23 mouse cellular contexts compared by ENCODE assay signal in the genomic region with DNA sequence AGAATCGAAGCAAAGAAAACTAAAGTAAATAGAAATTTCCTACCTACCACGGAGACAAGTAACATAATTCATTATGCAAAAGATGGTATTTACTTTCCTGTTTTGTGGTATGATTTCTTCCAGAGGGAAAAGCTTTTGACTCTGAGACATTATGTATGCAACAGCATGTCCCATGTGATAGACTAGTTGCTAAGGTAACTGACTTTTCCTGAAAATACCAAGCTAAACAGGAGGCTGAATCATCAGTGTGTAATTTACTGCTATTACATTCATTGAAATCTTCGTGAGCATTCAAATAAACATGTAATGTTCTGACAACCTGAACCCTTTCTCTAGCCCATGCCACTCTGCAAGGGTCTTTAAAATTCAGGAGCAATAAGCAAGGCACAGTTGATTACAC.
A peak's percentile ranks its signal among the peaks of the same experiment; 100 is the strongest.
DNase-seq lines count a peak whose midpoint lies in the region; ATAC-seq and TF ChIP-seq lines count a peak whose summit lies in the region.
"Had no signal": no experiment of that assay in that cellular context is flagged by ENCODE, and none has a peak within 500 bp of the region (broad histone marks: within the 10 kb centered on the region; RNA-seq: fewer than 3 reads in every experiment).

No protein-coding gene starts in this region.

- no peaks in the 10 kb centered on the region for H3K36me3 ChIP-seq in hindbrain, embryonic 14.5 days (replicated peaks; ENCODE audit: control insufficient read depth, insufficient read depth)
- H3K36me3 ChIP-seq in hindbrain, embryonic 10.5 days = no peaks in the 10 kb centered on the region
- H3K36me3 ChIP-seq in hindbrain, postnatal 0 days (ENCODE audit: insufficient read depth, low read length) = no peaks in the 10 kb centered on the region
- H3K36me3 ChIP-seq: heart, embryonic 13.5 days; limb, embryonic 12.5 days; liver, embryonic 13.5 days; neural tube, embryonic 15.5 days; stomach, embryonic 15.5 days had no signal

- H3K4me3 ChIP-seq in hindbrain, embryonic 14.5 days (replicated peaks; ENCODE audit: low read length) = no peak overlapping the region
- H3K4me3 ChIP-seq in hindbrain, embryonic 10.5 days = no peak overlapping the region
- H3K4me3 ChIP-seq in hindbrain, postnatal 0 days (ENCODE audit: low read length) = no peak overlapping the region
- H3K4me3 ChIP-seq: heart, embryonic 13.5 days; limb, embryonic 12.5 days; liver, embryonic 13.5 days; neural tube, embryonic 15.5 days; stomach, embryonic 15.5 days had no signal

- peak; percentile 66; the same call in 1 of the 2 replicates for ATAC-seq in hindbrain, embryonic 14.5 days (ENCODE audit: low FRiP score)
- peak; percentile 59; the same call in 1 of the 2 replicates for ATAC-seq in hindbrain, postnatal 0 days

- no peaks in the 10 kb centered on the region for H3K27me3 ChIP-seq in hindbrain, embryonic 14.5 days (ENCODE audit: control insufficient read depth, insufficient read depth, low read length)
- no peaks in the 10 kb centered on the region for H3K27me3 ChIP-seq in hindbrain, embryonic 10.5 days (ENCODE audit: insufficient read depth, poor library complexity, severe bottlenecking)
- H3K27me3 ChIP-seq in hindbrain, postnatal 0 days (ENCODE audit: insufficient read depth, low read length) = no peaks in the 10 kb centered on the region
- H3K27me3 ChIP-seq: heart, embryonic 13.5 days; limb, embryonic 12.5 days; liver, embryonic 13.5 days; neural tube, embryonic 15.5 days; stomach, embryonic 15.5 days had no signal

- H3K4me1 ChIP-seq in hindbrain, embryonic 14.5 days (replicated peaks; ENCODE audit: control insufficient read depth, insufficient read depth, low read length) = 0 out of 2 replicates have a peak, but pooled peaks cover 5% of the 10 kb centered on the region
- no peaks in the 10 kb centered on the region for H3K4me1 ChIP-seq in hindbrain, embryonic 10.5 days (replicated peaks)
- H3K4me1 ChIP-seq in hindbrain, postnatal 0 days (ENCODE audit: insufficient read depth, low read length) = no peaks in the 10 kb centered on the region
- H3K4me1 ChIP-seq: heart, embryonic 13.5 days; limb, embryonic 12.5 days; liver, embryonic 13.5 days; neural tube, embryonic 15.5 days; stomach, embryonic 15.5 days had no signal

- no peak overlapping the region for H3K9ac ChIP-seq in hindbrain, embryonic 14.5 days
- no peak overlapping the region for H3K9ac ChIP-seq in hindbrain, postnatal 0 days (replicated peaks; ENCODE audit: low read length)
- H3K9ac ChIP-seq: heart, embryonic 13.5 days; limb, embryonic 12.5 days; liver, embryonic 13.5 days; lung, embryonic 14.5 days; neural tube, embryonic 15.5 days; stomach, embryonic 15.5 days had no signal

- no peaks in the 10 kb centered on the region for H3K9me3 ChIP-seq in hindbrain, embryonic 14.5 days (ENCODE audit: control insufficient read depth, low read length)
- H3K9me3 ChIP-seq in hindbrain, embryonic 10.5 days = no peaks in the 10 kb centered on the region
- no peaks in the 10 kb centered on the region for H3K9me3 ChIP-seq in hindbrain, postnatal 0 days (ENCODE audit: low read length)
- H3K9me3 ChIP-seq: heart, embryonic 13.5 days; limb, embryonic 12.5 days; liver, embryonic 13.5 days; neural tube, embryonic 15.5 days; stomach, embryonic 15.5 days had no signal

- TF ChIP-seq CTCF in hindbrain, postnatal 0 days (IDR thresholded peaks at IDR 0.05; ENCODE audit: low read depth) = no peak

- no peak overlapping the region for H3K4me2 ChIP-seq in hindbrain, embryonic 14.5 days (replicated peaks)
- H3K4me2 ChIP-seq in hindbrain, postnatal 0 days (ENCODE audit: low read depth, low read length) = no peak overlapping the region
- H3K4me2 ChIP-seq: heart, embryonic 13.5 days; limb, embryonic 12.5 days; liver, embryonic 13.5 days; lung, embryonic 14.5 days; neural tube, embryonic 15.5 days; stomach, embryonic 15.5 days had no signal

- peak; percentile 25 for DNase-seq in hindbrain, embryonic 14.5 days (ENCODE audit: low spot score)
- DNase-seq in hindbrain, embryonic 10.5 days (ENCODE audit: low spot score) = no peak
- DNase-seq in 3T3-L1 (ENCODE audit: low read depth, low spot score) = peak; percentile 14
- DNase-seq in brain, adult 2 months (ENCODE audit: low read depth, low spot score) = peak; percentile 44
- DNase-seq in hindbrain, postnatal 0 days (ENCODE audit: low spot score) = peak; percentile 40
- DNase-seq in testis, postnatal 10 days (ENCODE audit: low spot score) = no peak
- DNase-seq in adrenal gland, postnatal 14 days = no peak
- DNase-seq: adrenal gland, adult 2 months; cerebellum, adult 18-20 months; cerebellum, postnatal 36 days; gastrocnemius, postnatal 14 days; heart, adult 18-20 months; kidney, adult 9 months; kidney, postnatal 36 days; layer of hippocampus, adult 9-11 months; liver, embryonic 13.5 days; lung, embryonic 14.5 days; lung, postnatal 36 days; right cerebral cortex, postnatal 25 days had no signal

- WGBS in hindbrain, embryonic 14.5 days = 54% methylated on average over 3 of the region's 3 CpGs
- WGBS in hindbrain, embryonic 10.5 days = 75% methylated on average over 3 of the region's 3 CpGs
- 42% methylated on average over 3 of the region's 3 CpGs for WGBS in hindbrain, postnatal 0 days

- H3K27ac ChIP-seq in hindbrain, embryonic 14.5 days = no peak overlapping the region
- no peak overlapping the region for H3K27ac ChIP-seq in hindbrain, embryonic 10.5 days
- H3K27ac ChIP-seq in hindbrain, postnatal 0 days = no peak overlapping the region
- H3K27ac ChIP-seq: heart, embryonic 13.5 days; limb, embryonic 12.5 days; liver, embryonic 13.5 days; neural tube, embryonic 15.5 days; stomach, embryonic 15.5 days had no signal

Comparison
In these comparisons a context has a peak if more than half of its experiments do, and no peak if none do; other contexts are left out.
1. DNase-seq: peak in hindbrain, embryonic 14.5 days (single experiment), 3T3-L1 (single experiment), brain, adult 2 months (single experiment) and hindbrain, postnatal 0 days (single experiment); none in hindbrain, embryonic 10.5 days (single experiment), testis, postnatal 10 days (single experiment) and adrenal gland, postnatal 14 days (single experiment).